Mouse (Mus musculus): Measurements from ENCODE around the gene Aurkb. TPM values are rescaled to one million over a fixed set of nuclear protein-coding genes. Genes with fewer than 3 reads are reported as not detected.

The Aurkb gene
- polyA plus RNA-seq, 1 experiment from 2014 or later: 209 TPM

DNA sequence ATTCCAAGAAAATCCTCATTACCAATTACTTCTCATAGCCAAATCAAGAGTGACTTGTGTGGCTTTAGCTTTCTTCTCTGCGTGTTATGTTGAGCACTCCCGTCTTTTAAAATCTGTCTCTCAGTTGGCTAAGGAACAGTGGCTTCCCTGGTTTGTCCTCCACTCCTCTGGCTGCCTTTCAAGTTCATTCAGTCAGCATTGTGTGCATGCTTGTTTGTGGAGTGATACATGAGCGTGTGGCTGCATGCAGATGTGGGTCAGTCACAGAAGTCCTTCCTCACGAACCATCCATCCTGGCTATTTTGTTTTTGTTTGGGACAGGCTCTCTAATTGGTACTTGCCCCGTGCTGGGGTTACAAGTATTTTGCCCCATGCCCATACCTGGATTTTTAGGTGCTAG is 31.1 kb downstream of the Aurkb start:
- H3K36me3 ChIP-seq (ENCODE audit: insufficient read depth): no peaks in the 10 kb centered on the region
- no peak overlapping the region for H3K27ac ChIP-seq (ENCODE audit: low read depth)
- no peak overlapping the region for H3K4me2 ChIP-seq
- H3K4me3 ChIP-seq (ENCODE audit: low read depth, low read length): no peak overlapping the region
- 60% methylated on average over 5 of the region's 5 CpGs for WGBS
- no peaks in the 10 kb centered on the region for H3K27me3 ChIP-seq (ENCODE audit: insufficient read depth, low read length)
- ATAC-seq (ENCODE audit: insufficient read depth) (no peak), DNase-seq (no peak)
- no peaks in the 10 kb centered on the region for H3K9me3 ChIP-seq (ENCODE audit: low read depth, low read length)
- peaks cover 2% of the 10 kb centered on the region; the same call in 1 of the 2 replicates for H3K4me1 ChIP-seq (ENCODE audit: insufficient read depth)
- no peak overlapping the region for H3K9ac ChIP-seq
- TF ChIP-seq CTCF (IDR thresholded peaks at IDR 0.05; ENCODE audit: low read depth): no peak

DNA sequence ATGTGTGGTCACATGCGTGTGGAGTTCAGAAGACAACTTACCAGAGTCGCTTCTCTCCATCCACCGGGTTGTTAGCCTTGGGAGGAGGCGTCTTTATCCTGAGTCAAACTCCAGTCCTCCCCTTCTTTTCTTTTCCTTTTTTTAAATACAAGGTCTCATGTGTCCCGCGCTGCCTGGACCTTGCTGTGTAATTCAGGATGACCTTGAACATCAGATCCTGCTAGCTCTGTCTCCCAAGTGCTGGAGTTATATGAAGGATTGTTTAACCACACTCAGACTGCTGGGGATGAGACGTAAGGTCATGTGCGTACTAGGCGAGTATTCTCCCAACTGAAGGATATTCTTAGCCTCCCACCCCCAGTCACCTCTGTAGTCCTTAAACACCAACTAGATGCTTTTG is 31.9 kb downstream of the Aurkb start:
- Histone ChIP-seq H3K4me1 (ENCODE audit: insufficient read depth) (no peaks in the 10 kb centered on the region), H3K9me3 (ENCODE audit: low read depth, low read length) (no peaks in the 10 kb centered on the region), H3K4me2 (no peak overlapping the region), H3K27me3 (ENCODE audit: insufficient read depth, low read length) (no peaks in the 10 kb centered on the region), H3K9ac (no peak overlapping the region), H3K4me3 (ENCODE audit: low read depth, low read length) (no peak overlapping the region), H3K36me3 (ENCODE audit: insufficient read depth) (no peaks in the 10 kb centered on the region), H3K27ac (ENCODE audit: low read depth) (no peak overlapping the region)
- no peak for TF ChIP-seq CTCF (IDR thresholded peaks at IDR 0.05; ENCODE audit: low read depth)
- 76% methylated on average over 9 of the region's 9 CpGs for WGBS
- DNase-seq (no peak), ATAC-seq (ENCODE audit: insufficient read depth) (no peak)

DNA sequence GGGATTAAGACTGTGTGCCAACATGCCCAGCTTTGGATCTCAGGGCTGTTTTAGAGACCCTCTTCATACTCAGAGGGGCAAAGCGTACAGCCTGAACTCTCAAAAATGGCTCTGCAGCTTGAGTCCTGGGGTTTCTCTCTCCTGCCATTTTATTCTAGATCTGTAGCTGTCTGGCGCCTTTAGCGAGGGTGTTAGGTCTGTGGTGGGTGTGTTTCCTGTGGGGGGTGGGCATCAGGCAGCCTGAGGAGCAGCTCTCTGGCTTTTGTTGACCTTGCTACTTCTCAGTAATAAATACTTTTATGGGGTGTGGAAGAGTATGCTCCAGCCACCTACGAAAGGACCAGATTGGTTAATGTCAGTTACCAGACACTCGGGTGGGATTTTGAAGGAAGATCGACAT is 32.6 kb downstream of the Aurkb start:
- no peak for DNase-seq
- WGBS: 69% methylated on average over 6 of the region's 6 CpGs
- ATAC-seq (ENCODE audit: insufficient read depth): no peak
- no peak overlapping the region for H3K9ac ChIP-seq
- no peak overlapping the region for H3K4me3 ChIP-seq (ENCODE audit: low read depth, low read length)
- no peaks in the 10 kb centered on the region for H3K9me3 ChIP-seq (ENCODE audit: low read depth, low read length)
- no peaks in the 10 kb centered on the region for H3K27me3 ChIP-seq (ENCODE audit: insufficient read depth, low read length)
- TF ChIP-seq CTCF (IDR thresholded peaks at IDR 0.05; ENCODE audit: low read depth): no peak
- H3K36me3 ChIP-seq (ENCODE audit: insufficient read depth): no peaks in the 10 kb centered on the region
- no peak overlapping the region for H3K27ac ChIP-seq (ENCODE audit: low read depth)
- no peak overlapping the region for H3K4me2 ChIP-seq
- no peaks in the 10 kb centered on the region for H3K4me1 ChIP-seq (ENCODE audit: insufficient read depth)

DNA sequence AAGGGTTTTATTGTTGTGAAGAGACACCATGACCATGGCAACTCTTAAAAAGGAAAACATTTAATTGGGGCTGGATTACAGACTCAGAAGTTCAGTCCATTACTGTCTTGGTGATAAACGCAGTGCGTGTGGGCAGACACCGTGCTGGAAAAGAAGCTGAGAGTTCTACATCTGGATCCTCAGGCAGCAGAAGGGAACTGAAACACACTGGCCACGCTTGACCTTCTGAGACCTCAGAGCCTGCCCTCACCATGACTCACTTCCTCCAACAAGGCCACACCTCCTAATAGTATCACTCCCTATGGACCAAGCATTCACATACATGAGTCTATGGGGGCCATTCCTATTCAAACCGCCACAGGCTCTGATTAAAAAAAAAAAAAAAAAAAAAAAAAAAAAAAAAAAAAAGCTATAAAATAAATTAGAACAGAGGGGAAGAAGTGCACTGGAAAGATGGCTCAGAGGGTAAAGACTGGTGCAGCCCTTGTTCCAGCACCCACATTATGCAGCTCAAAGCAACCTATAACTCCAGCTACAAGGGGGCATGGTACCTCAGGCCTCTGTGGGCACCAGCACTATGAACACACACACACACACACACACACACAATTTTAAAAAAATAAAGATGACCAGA is 33.5 kb downstream of the Aurkb start:
- Histone ChIP-seq H3K9ac (no peak overlapping the region), H3K4me3 (ENCODE audit: low read depth, low read length) (no peak overlapping the region), H3K4me1 (ENCODE audit: insufficient read depth) (no peaks in the 10 kb centered on the region), H3K27me3 (ENCODE audit: insufficient read depth, low read length) (no peaks in the 10 kb centered on the region), H3K4me2 (no peak overlapping the region), H3K9me3 (ENCODE audit: low read depth, low read length) (no peaks in the 10 kb centered on the region), H3K36me3 (ENCODE audit: insufficient read depth) (no peaks in the 10 kb centered on the region), H3K27ac (ENCODE audit: low read depth) (no peak overlapping the region)
- ATAC-seq (ENCODE audit: insufficient read depth) (no peak), DNase-seq (no peak)
- whole genome bisulfite sequencing: 78% methylated on average over 5 of the region's 5 CpGs
- no peak for TF ChIP-seq CTCF (IDR thresholded peaks at IDR 0.05; ENCODE audit: low read depth)

DNA sequence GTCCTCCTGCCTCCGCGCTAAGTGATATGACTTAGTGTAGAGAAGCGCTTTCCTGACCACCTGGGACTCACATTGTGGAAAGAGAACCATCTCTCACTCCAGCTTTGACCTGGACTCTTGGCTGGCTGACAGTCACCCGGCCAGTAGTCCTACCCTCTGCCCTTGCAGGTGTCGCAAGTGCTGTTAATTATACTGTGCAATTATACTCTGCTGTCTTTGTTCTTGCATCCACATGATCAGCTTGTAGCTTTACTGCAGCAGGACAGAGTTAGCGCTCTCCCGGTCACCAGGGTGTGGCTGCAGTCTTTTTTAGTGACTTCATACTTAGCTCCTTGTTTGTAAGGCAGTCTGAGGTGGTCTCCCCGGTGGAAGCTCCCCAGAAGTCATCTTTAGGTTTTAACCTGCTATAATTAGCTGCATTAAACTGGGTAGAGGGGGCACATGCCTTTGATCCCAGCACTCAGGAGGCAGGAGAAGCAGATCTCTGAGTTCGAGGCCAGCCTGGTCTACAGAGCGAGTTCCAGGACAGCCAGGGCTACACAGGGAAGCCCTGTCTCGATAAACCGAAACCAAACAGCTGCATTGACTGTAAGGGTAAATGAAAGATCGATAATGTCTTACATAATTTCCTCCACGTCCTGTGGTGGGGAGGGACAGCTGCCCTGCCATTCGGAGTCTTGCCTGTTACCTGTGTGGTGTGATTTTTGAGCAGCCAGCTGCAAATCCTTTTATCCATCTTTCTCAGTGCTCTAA is 34.8 kb downstream of the Aurkb start:
- Histone ChIP-seq H3K4me2 (no peak overlapping the region), H3K4me1 (ENCODE audit: insufficient read depth) (no peaks in the 10 kb centered on the region), H3K9me3 (ENCODE audit: low read depth, low read length) (no peaks in the 10 kb centered on the region), H3K36me3 (ENCODE audit: insufficient read depth) (no peaks in the 10 kb centered on the region), H3K9ac (peak overlapping the region; percentile 13; the same call in 1 of the 2 replicates), H3K4me3 (ENCODE audit: low read depth, low read length) (no peak overlapping the region), H3K27me3 (ENCODE audit: insufficient read depth, low read length) (no peaks in the 10 kb centered on the region), H3K27ac (ENCODE audit: low read depth) (no peak overlapping the region)
- no peak for TF ChIP-seq CTCF (IDR thresholded peaks at IDR 0.05; ENCODE audit: low read depth)
- DNase-seq (no peak), ATAC-seq (ENCODE audit: insufficient read depth) (no peak)
- 77% methylated on average over 15 of the region's 15 CpGs for WGBS

DNA sequence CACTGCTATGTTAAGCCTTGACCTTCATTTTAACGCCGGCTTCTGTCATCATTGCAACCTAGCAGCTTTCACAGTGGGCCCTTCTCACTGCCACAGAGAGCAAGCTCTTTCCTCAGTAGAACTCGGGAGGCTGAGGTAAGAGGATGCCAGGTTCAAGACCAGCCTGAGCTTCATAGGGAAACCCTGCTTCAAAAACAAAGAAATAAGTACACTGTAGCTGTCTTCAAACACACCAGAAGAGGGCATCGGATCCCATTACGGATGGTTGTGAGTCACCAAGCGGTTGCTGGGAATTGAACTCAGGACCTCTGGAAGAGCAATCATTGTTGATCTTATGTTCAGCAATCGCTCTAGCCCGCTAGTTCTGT is 35.4 kb downstream of the Aurkb start:
- 82% methylated on average over 8 of the region's 8 CpGs for WGBS
- Histone ChIP-seq H3K9me3 (ENCODE audit: low read depth, low read length) (no peaks in the 10 kb centered on the region), H3K36me3 (ENCODE audit: insufficient read depth) (no peaks in the 10 kb centered on the region), H3K4me3 (ENCODE audit: low read depth, low read length) (no peak overlapping the region), H3K4me2 (no peak overlapping the region), H3K27ac (ENCODE audit: low read depth) (no peak overlapping the region), H3K4me1 (ENCODE audit: insufficient read depth) (no peaks in the 10 kb centered on the region), H3K9ac (no peak overlapping the region), H3K27me3 (ENCODE audit: insufficient read depth, low read length) (no peaks in the 10 kb centered on the region)
- DNase-seq: no peak
- no peak for TF ChIP-seq CTCF (IDR thresholded peaks at IDR 0.05; ENCODE audit: low read depth)
- no peak for ATAC-seq (ENCODE audit: insufficient read depth)

DNA sequence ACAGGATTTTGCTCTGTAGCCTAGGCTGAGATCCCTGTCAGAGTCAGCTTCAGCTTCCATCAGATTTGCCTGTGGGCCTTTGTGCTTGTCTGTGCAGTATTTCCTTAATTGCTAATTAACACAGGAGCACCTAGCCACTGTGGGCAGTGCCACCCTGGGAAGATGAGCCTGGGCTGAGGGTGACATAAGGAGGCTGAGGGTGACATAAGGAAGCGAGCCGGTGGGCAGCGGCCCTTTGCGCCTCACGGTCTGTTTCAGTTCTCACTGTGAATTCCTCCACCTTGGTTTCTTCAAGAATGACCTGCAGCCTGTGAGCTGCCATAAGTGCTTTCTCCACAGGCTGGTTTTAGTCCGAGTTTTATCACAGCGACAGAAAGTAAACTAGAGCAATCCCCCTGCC is 36.2 kb downstream of the Aurkb start:
- WGBS: 74% methylated on average over 7 of the region's 7 CpGs
- no peak overlapping the region for H3K4me2 ChIP-seq
- no peak overlapping the region for H3K27ac ChIP-seq (ENCODE audit: low read depth)
- DNase-seq (no peak), ATAC-seq (ENCODE audit: insufficient read depth) (no peak)
- H3K9me3 ChIP-seq (ENCODE audit: low read depth, low read length): no peaks in the 10 kb centered on the region
- H3K4me3 ChIP-seq (ENCODE audit: low read depth, low read length): no peak overlapping the region
- TF ChIP-seq CTCF (IDR thresholded peaks at IDR 0.05; ENCODE audit: low read depth): no peak
- H3K36me3 ChIP-seq (ENCODE audit: insufficient read depth): no peaks in the 10 kb centered on the region
- no peaks in the 10 kb centered on the region for H3K27me3 ChIP-seq (ENCODE audit: insufficient read depth, low read length)
- H3K9ac ChIP-seq: no peak overlapping the region
- H3K4me1 ChIP-seq (ENCODE audit: insufficient read depth): no peaks in the 10 kb centered on the region
